ENCODE assay signal across 8 mouse cellular contexts in genomic region chr7:105568988-105569471, GRCm38 (mm10). TPM values are rescaled to one million over a fixed set of nuclear protein-coding genes. Genes with fewer than 3 reads are reported as not detected.
DNase-seq lines count a peak whose midpoint lies in the region; ATAC-seq lines count a peak whose summit lies in the region.

No protein-coding gene starts in this region.

- WGBS in hindbrain, embryonic 13.5 days, result 2% methylated on average over 6 of the region's 6 CpGs
- under 1% methylated on average over 6 of the region's 6 CpGs for WGBS in midbrain, embryonic 13.5 days

- intact Hi-C loops in heart, postnatal 14 days (cut with DNase I), result no loop called here

- H3K4me3 ChIP-seq in hindbrain, embryonic 13.5 days, result peak overlapping the region; percentile 31
- H3K4me3 ChIP-seq in midbrain, embryonic 13.5 days (replicated peaks), result peak overlapping the region; percentile 38

- H3K27me3 ChIP-seq in hindbrain, embryonic 13.5 days, result no peaks in the 10 kb centered on the region
- no peaks in the 10 kb centered on the region for H3K27me3 ChIP-seq in midbrain, embryonic 13.5 days

- H3K9me3 ChIP-seq in hindbrain, embryonic 13.5 days, result no peaks in the 10 kb centered on the region
- H3K9me3 ChIP-seq in midbrain, embryonic 13.5 days, result no peaks in the 10 kb centered on the region

- DNase-seq in brain, embryonic 18.5 days (ENCODE audit: low read depth, low spot score), result peak; percentile 60
- peak; percentile 71 for DNase-seq in embryo, embryonic 10.5 days (ENCODE audit: low spot score)
- DNase-seq in left cerebral cortex, adult 11 months (ENCODE audit: low spot score), result peak; percentile 79
- DNase-seq in urinary bladder, postnatal 25 days (ENCODE audit: low spot score), result no peak
- DNase-seq in thymus, postnatal 0 days (ENCODE audit: low spot score), result no peak
- no peak for DNase-seq in heart, postnatal 14 days

- H3K9ac ChIP-seq in hindbrain, embryonic 13.5 days, result peak overlapping the region; percentile 67
- H3K9ac ChIP-seq in midbrain, embryonic 13.5 days (replicated peaks), result peak overlapping the region; percentile 69

- peak; percentile 88 for ATAC-seq in hindbrain, embryonic 13.5 days (ENCODE audit: low FRiP score)
- peak; percentile 94 for ATAC-seq in midbrain, embryonic 13.5 days

- peaks cover 57% of the 10 kb centered on the region for H3K36me3 ChIP-seq in hindbrain, embryonic 13.5 days
- H3K36me3 ChIP-seq in midbrain, embryonic 13.5 days, result peaks cover 56% of the 10 kb centered on the region

- peak overlapping the region; percentile 59 for H3K4me2 ChIP-seq in hindbrain, embryonic 13.5 days
- H3K4me2 ChIP-seq in midbrain, embryonic 13.5 days (replicated peaks), result peak overlapping the region; percentile 66

- peak overlapping the region; percentile 93 for H3K27ac ChIP-seq in hindbrain, embryonic 13.5 days
- peak overlapping the region; percentile 93 for H3K27ac ChIP-seq in midbrain, embryonic 13.5 days

- H3K4me1 ChIP-seq in hindbrain, embryonic 13.5 days (replicated peaks), result peaks cover 60% of the 10 kb centered on the region
- H3K4me1 ChIP-seq in midbrain, embryonic 13.5 days (replicated peaks), result peaks cover 56% of the 10 kb centered on the region

RNA-seq across cellular contexts. Expression of gene Apbb1, which starts 12.4 kb away (rescaled TPM):
- 242 and 246 TPM in 2 replicates for polyA plus RNA-seq in hindbrain, embryonic 13.5 days (2015; fragmentation: Nextera tagmentation; extraction: Ambion mirVana)
- 234 and 240 TPM in 2 replicates for polyA plus RNA-seq in midbrain, embryonic 13.5 days (2015; fragmentation: Nextera tagmentation; extraction: Ambion mirVana)
- polyA plus RNA-seq in thymus, postnatal 0 days (2015; fragmentation: Nextera tagmentation; extraction: Ambion mirVana), result 6.5 and 7.7 TPM in 2 replicates
- total RNA-seq in heart, postnatal 14 days (2021), result 10 to 100 TPM; 80.5 to 86.5 TPM

RNA-seq across cellular contexts. Expression of gene Smpd1, which starts 14.9 kb away (rescaled TPM):
- polyA plus RNA-seq in hindbrain, embryonic 13.5 days (2015; fragmentation: Nextera tagmentation; extraction: Ambion mirVana), result 72.7 and 73.5 TPM in 2 replicates
- 66.3 and 68.9 TPM in 2 replicates for polyA plus RNA-seq in midbrain, embryonic 13.5 days (2015; fragmentation: Nextera tagmentation; extraction: Ambion mirVana)
- 24.3 and 25.6 TPM in 2 replicates for polyA plus RNA-seq in thymus, postnatal 0 days (2015; fragmentation: Nextera tagmentation; extraction: Ambion mirVana)
- total RNA-seq in heart, postnatal 14 days (2021), result 100 to 1,000 TPM; 128 to 133 TPM

RNA-seq across cellular contexts. Expression of gene Hpx, which starts 30.9 kb away (rescaled TPM):
- polyA plus RNA-seq in hindbrain, embryonic 13.5 days (2015; fragmentation: Nextera tagmentation; extraction: Ambion mirVana), result 0.23 and 0.32 TPM in 2 replicates
- polyA plus RNA-seq in midbrain, embryonic 13.5 days (2015; fragmentation: Nextera tagmentation; extraction: Ambion mirVana), result 0.44 TPM in 1 of 2 replicates, not detected in the other
- 0.35 and 0.74 TPM in 2 replicates for polyA plus RNA-seq in thymus, postnatal 0 days (2015; fragmentation: Nextera tagmentation; extraction: Ambion mirVana)
- total RNA-seq in heart, postnatal 14 days (2021), result under 1 TPM in 1 of 2 experiments, not detected in 1; 0.48 TPM

Comparison
In these comparisons a context has a peak if more than half of its experiments do, and no peak if none do; other contexts are left out.
1. DNase-seq: peak in brain, embryonic 18.5 days (single experiment), embryo, embryonic 10.5 days (single experiment) and left cerebral cortex, adult 11 months (single experiment); none in urinary bladder, postnatal 25 days (single experiment), thymus, postnatal 0 days (single experiment) and heart, postnatal 14 days (0 of 2).
2. RNA of gene Apbb1, which starts 12.4 kb away (polyA plus RNA-seq): 242 to 246 TPM in hindbrain, embryonic 13.5 days and 234 to 240 TPM in midbrain, embryonic 13.5 days; 6.5 to 7.7 TPM in thymus, postnatal 0 days; every median in the first group is over 10 times any median in the second.